Mouse (Mus musculus) midbrain, postnatal 0 days (tissue): ENCODE measurements at regions not wholly inside any gene's neighbourhood (a gene's known extent, or its start where the extent isn't known, plus 50 kb on each side); places are given as distances from the start of the nearest gene placed in this dataset.
A peak's percentile ranks its signal among the peaks of the same experiment; 100 is the strongest.

Experiments
- ATAC-seq: fragments of 200-750 bp; cut with Nextera tagmentation; 2 replicates; pipeline ENCODE4 v1.8.0; 2017; ENCODE audit warnings: moderate number of reproducible peaks, mild to moderate bottlenecking, moderate TSS enrichment, moderate library complexity; ENCODE audit not compliant: low FRiP score
- DNase-seq: peaks from one replicate; pipeline ENCODE4 v3.0.0-alpha.2; 2015; ENCODE audit warnings: low spot score
- H3K27ac ChIP-seq: fragments of 300-500 bp; sonication (generic); 2 replicates; pipeline ENCODE4 v1.5.1; 2014; ENCODE audit warnings: low read depth, mild to moderate bottlenecking, low read length, mixed read lengths
- H3K27me3 ChIP-seq: fragments of 300-500 bp; sonication (generic); 2 replicates; pipeline ENCODE4 v1.6.1; 2014; ENCODE audit warnings: low read length, control low read depth, mixed read lengths; ENCODE audit not compliant: insufficient read depth
- H3K36me3 ChIP-seq: fragments of 300-500 bp; sonication (generic); 2 replicates; pipeline ENCODE4 v1.6.1; 2014; ENCODE audit warnings: low read length, control low read depth, mixed read lengths; ENCODE audit not compliant: insufficient read depth
- H3K4me1 ChIP-seq: fragments of 300-500 bp; sonication (generic); 2 replicates; pipeline ENCODE4 v1.6.1; 2014; ENCODE audit warnings: mild to moderate bottlenecking, control low read depth, antibody characterized with exemption, low read length, mixed read lengths; ENCODE audit not compliant: insufficient read depth
- H3K4me2 ChIP-seq: fragments of 300-500 bp; sonication (generic); 2 replicates; pipeline ENCODE4 v1.6.1; 2014; ENCODE audit warnings: low read depth, mild to moderate bottlenecking, low read length, mixed read lengths; ENCODE audit not compliant: poor library complexity, severe bottlenecking
- H3K4me3 ChIP-seq: fragments of 300-500 bp; sonication (generic); 2 replicates; pipeline ENCODE4 v1.5.1; 2014; ENCODE audit warnings: low read depth, mild to moderate bottlenecking, low read length, moderate library complexity
- H3K9ac ChIP-seq: fragments of 300-500 bp; sonication (generic); replicated peaks from 2 replicates; pipeline ENCODE4 v1.6.1; 2014; ENCODE audit warnings: mild to moderate bottlenecking, low read length, moderate library complexity, mixed read lengths; ENCODE audit not compliant: poor library complexity, severe bottlenecking
- H3K9me3 ChIP-seq: fragments of 300-500 bp; sonication (generic); 2 replicates; pipeline ENCODE4 v1.6.1; 2016; ENCODE audit warnings: low read length, control low read depth
- CTCF ChIP-seq: IDR thresholded peaks from 2 replicates; pipeline ENCODE4 v1.5.1; 2016; ENCODE audit warnings: antibody characterized with exemption, mild to moderate bottlenecking
- WGBS: fragments of 180-500 bp; shearing (Covaris S2); extraction: QIAGEN DNeasy Blood & Tissue Kit; methylation state at CpG from one replicate; pipeline ENCODE4 v1.1.7; 2014; 5-methylcytosine and 5-hydroxymethylcytosine counted together

- WGBS: 65% methylated on average over 7 of the region's 7 CpGs
- Histone ChIP-seq H3K9me3 (no peaks in the 10 kb centered on the region), H3K27ac (no peak overlapping the region), H3K9ac (no peak overlapping the region), H3K4me3 (no peak overlapping the region), H3K36me3 (no peaks in the 10 kb centered on the region), H3K4me2 (no peak overlapping the region), H3K27me3 (no peaks in the 10 kb centered on the region), H3K4me1 (0 out of 2 replicates have a peak, but pooled peaks cover 5% of the 10 kb centered on the region)
- ATAC-seq: peak; percentile 66; the same call in 1 of the 2 replicates
- no peak for DNase-seq
- no peak for TF ChIP-seq CTCF
Measured at GRCm38 (mm10) chr6:100923070-100923469, 89.6 kb downstream of the Ppp4r2 start.

- Histone ChIP-seq H3K4me2 (no peak overlapping the region), H3K4me1 (0 out of 2 replicates have a peak, but pooled peaks cover 5% of the 10 kb centered on the region), H3K9me3 (no peaks in the 10 kb centered on the region), H3K4me3 (no peak overlapping the region), H3K27me3 (no peaks in the 10 kb centered on the region), H3K36me3 (no peaks in the 10 kb centered on the region), H3K27ac (no peak overlapping the region), H3K9ac (no peak overlapping the region)
- WGBS: 52% methylated on average over 4 of the region's 4 CpGs
- TF ChIP-seq CTCF: no peak
- DNase-seq: no peak
- no peak for ATAC-seq
Measured at GRCm38 (mm10) chr6:100923686-100924085, 90.3 kb downstream of the Ppp4r2 start.

GRCm38 (mm10) chr6:100928791-100929758 lies 95.7 kb downstream of the Ppp4r2 start:
- Histone ChIP-seq H3K27ac (no peak overlapping the region; the same call in 1 of the 2 replicates), H3K4me1 (peaks cover 2% of the 10 kb centered on the region; the same call in 1 of the 2 replicates), H3K36me3 (no peaks in the 10 kb centered on the region), H3K4me3 (no peak overlapping the region), H3K4me2 (no peak overlapping the region), H3K27me3 (no peaks in the 10 kb centered on the region), H3K9ac (no peak overlapping the region), H3K9me3 (no peaks in the 10 kb centered on the region)
- peak; percentile 16; the same call in 1 of the 2 replicates for ATAC-seq
- TF ChIP-seq CTCF: no peak
- 63% methylated on average over 16 of the region's 16 CpGs for WGBS
- DNase-seq: no peak

GRCm38 (mm10) chr6:100929759-100930358 lies 96.4 kb downstream of the Ppp4r2 start:
- no peak for TF ChIP-seq CTCF
- DNase-seq: no peak
- Histone ChIP-seq H3K4me1 (peaks cover 2% of the 10 kb centered on the region; the same call in 1 of the 2 replicates), H3K27me3 (no peaks in the 10 kb centered on the region), H3K9me3 (no peaks in the 10 kb centered on the region), H3K9ac (no peak overlapping the region), H3K4me2 (no peak overlapping the region), H3K36me3 (no peaks in the 10 kb centered on the region), H3K4me3 (no peak overlapping the region), H3K27ac (no peak overlapping the region)
- no peak for ATAC-seq
- WGBS: 66% methylated on average over 10 of the region's 10 CpGs

- no peak overlapping the region for H3K4me3 ChIP-seq
- DNase-seq (no peak), ATAC-seq (no peak)
- H3K36me3 ChIP-seq: no peaks in the 10 kb centered on the region
- no peaks in the 10 kb centered on the region for H3K9me3 ChIP-seq
- no peak overlapping the region for H3K27ac ChIP-seq
- no peak for TF ChIP-seq CTCF
- H3K4me1 ChIP-seq: peaks cover 2% of the 10 kb centered on the region; the same call in 1 of the 2 replicates
- no peaks in the 10 kb centered on the region for H3K27me3 ChIP-seq
- 80% methylated on average over 6 of the region's 6 CpGs for WGBS
- H3K9ac ChIP-seq: no peak overlapping the region
- H3K4me2 ChIP-seq: no peak overlapping the region
Measured at GRCm38 (mm10) chr6:100930706-100931105, 97.3 kb downstream of the Ppp4r2 start.

GRCm38 (mm10) chr6:100934424-100934823 lies 101.0 kb downstream of the Ppp4r2 start:
- WGBS: 96% methylated on average over 5 of the region's 5 CpGs
- DNase-seq (no peak), ATAC-seq (no peak)
- no peaks in the 10 kb centered on the region; the same call in 1 of the 2 replicates for H3K4me1 ChIP-seq
- no peaks in the 10 kb centered on the region for H3K27me3 ChIP-seq
- H3K9ac ChIP-seq: no peak overlapping the region
- H3K9me3 ChIP-seq: no peaks in the 10 kb centered on the region
- no peak for TF ChIP-seq CTCF
- H3K4me3 ChIP-seq: no peak overlapping the region
- H3K27ac ChIP-seq: no peak overlapping the region
- no peaks in the 10 kb centered on the region for H3K36me3 ChIP-seq
- no peak overlapping the region for H3K4me2 ChIP-seq
